Mouse (Mus musculus) spleen, postnatal 14 days (tissue): ENCODE results near the gene Fam178b.

Source experiments
- DNase-seq, 2 experiments: peaks; one replicate each; pipeline ENCODE4 v3.0.0; 2021 to 2022; ENCODE audit warnings: low spot score in 2 of 2

The Fam178b gene

GRCm38 (mm10) chr1:36524058-36524457, 158.9 kb downstream of the Fam178b start:
- DNase-seq: no peak

GRCm38 (mm10) chr1:36523332-36524013, 159.5 kb downstream of the Fam178b start:
- no peak for DNase-seq

- no peak for DNase-seq
Measured at GRCm38 (mm10) chr1:36522210-36522609, 160.8 kb downstream of the Fam178b start.

- DNase-seq: no peak
Measured at GRCm38 (mm10) chr1:36519626-36520025, 163.4 kb downstream of the Fam178b start.

GRCm38 (mm10) chr1:36518259-36518658, 164.7 kb downstream of the Fam178b start:
- no peak for DNase-seq

- DNase-seq: no peak
Measured at GRCm38 (mm10) chr1:36513718-36514117, 169.3 kb downstream of the Fam178b start.

- DNase-seq: no peak
Measured at GRCm38 (mm10) chr1:36513310-36513709, 169.7 kb downstream of the Fam178b start.

- no peak for DNase-seq
Measured at GRCm38 (mm10) chr1:36512966-36513280, 170.1 kb downstream of the Fam178b start.
